Mouse (Mus musculus): ENCODE data around the gene Cdc37. TPM values are rescaled to one million over a fixed set of nuclear protein-coding genes. Genes with fewer than 3 reads are reported as not detected.

Cdc37 gene
- polyA plus RNA-seq, 1 experiment from 2014 or later = 280 TPM

Other genes with a start within 250 kb of the Cdc37 start
- gene Dnmt1, start 190.1 kb downstream of the Cdc37 start, polyA plus RNA-seq (2015; fragmentation: Nextera tagmentation; extraction: Ambion mirVana) = 72.5 and 73.4 TPM in 2 replicates
- gene S1pr2, start 173.2 kb downstream of the Cdc37 start, polyA plus RNA-seq (2015; fragmentation: Nextera tagmentation; extraction: Ambion mirVana) = 29.2 and 30.4 TPM in 2 replicates
- gene Mrpl4, start 147.2 kb downstream of the Cdc37 start, polyA plus RNA-seq (2015; fragmentation: Nextera tagmentation; extraction: Ambion mirVana) = 145 and 159 TPM in 2 replicates
- 12.6 and 12.8 TPM in 2 replicates for gene Icam1, start 134.0 kb downstream of the Cdc37 start, polyA plus RNA-seq (2015; fragmentation: Nextera tagmentation; extraction: Ambion mirVana)
- 2.9 and 3.0 TPM in 2 replicates for gene Icam4, start 120.6 kb downstream of the Cdc37 start, polyA plus RNA-seq (2015; fragmentation: Nextera tagmentation; extraction: Ambion mirVana)
- 0.06 and 0.16 TPM in 2 replicates for gene Icam5, start 117.9 kb downstream of the Cdc37 start, polyA plus RNA-seq (2015; fragmentation: Nextera tagmentation; extraction: Ambion mirVana)
- gene Zglp1, start 82.9 kb downstream of the Cdc37 start, polyA plus RNA-seq (2015; fragmentation: Nextera tagmentation; extraction: Ambion mirVana) = 1.0 and 1.1 TPM in 2 replicates
- gene Gm49373, start 76.9 kb downstream of the Cdc37 start, polyA plus RNA-seq (2015; fragmentation: Nextera tagmentation; extraction: Ambion mirVana) = 0.40 and 0.59 TPM in 2 replicates
- 57.3 and 68.2 TPM in 2 replicates for gene Fdx1l, start 76.4 kb downstream of the Cdc37 start, polyA plus RNA-seq (2015; fragmentation: Nextera tagmentation; extraction: Ambion mirVana)
- 1.0 and 2.4 TPM in 2 replicates for gene Gm38431, start 58.0 kb downstream of the Cdc37 start, polyA plus RNA-seq (2015; fragmentation: Nextera tagmentation; extraction: Ambion mirVana)
- gene Raver1, start 58.0 kb downstream of the Cdc37 start, polyA plus RNA-seq (2015; fragmentation: Nextera tagmentation; extraction: Ambion mirVana) = 64.5 and 66.5 TPM in 2 replicates
- gene Tyk2, start 18.7 kb downstream of the Cdc37 start, polyA plus RNA-seq (2015; fragmentation: Nextera tagmentation; extraction: Ambion mirVana) = 13.6 and 15.7 TPM in 2 replicates
- gene Pde4a, start 15.7 kb upstream of the Cdc37 start, polyA plus RNA-seq (2015; fragmentation: Nextera tagmentation; extraction: Ambion mirVana) = 6.0 and 6.8 TPM in 2 replicates
- 55.8 and 59.8 TPM in 2 replicates for gene Keap1, start 89.4 kb upstream of the Cdc37 start, polyA plus RNA-seq (2015; fragmentation: Nextera tagmentation; extraction: Ambion mirVana)
- gene S1pr5, start 98.5 kb upstream of the Cdc37 start, polyA plus RNA-seq (2015; fragmentation: Nextera tagmentation; extraction: Ambion mirVana) = not detected in 2 replicates
- 50.0 and 55.1 TPM in 2 replicates for gene Atg4d, start 115.3 kb upstream of the Cdc37 start, polyA plus RNA-seq (2015; fragmentation: Nextera tagmentation; extraction: Ambion mirVana)
- 11.1 and 15.4 TPM in 2 replicates for gene Kri1, start 138.0 kb upstream of the Cdc37 start, polyA plus RNA-seq (2015; fragmentation: Nextera tagmentation; extraction: Ambion mirVana)
- 38.4 and 42.1 TPM in 2 replicates for gene Cdkn2d, start 141.4 kb upstream of the Cdc37 start, polyA plus RNA-seq (2015; fragmentation: Nextera tagmentation; extraction: Ambion mirVana)
- gene Ap1m2, start 162.4 kb upstream of the Cdc37 start, polyA plus RNA-seq (2015; fragmentation: Nextera tagmentation; extraction: Ambion mirVana) = 106 and 115 TPM in 2 replicates
- 48.1 and 52.0 TPM in 2 replicates for gene Slc44a2, start 170.7 kb upstream of the Cdc37 start, polyA plus RNA-seq (2015; fragmentation: Nextera tagmentation; extraction: Ambion mirVana)
- 143 and 150 TPM in 2 replicates for gene Ilf3, start 217.9 kb upstream of the Cdc37 start, polyA plus RNA-seq (2015; fragmentation: Nextera tagmentation; extraction: Ambion mirVana)

Measured in intestine, embryonic 15.5 days (tissue).